Mouse (Mus musculus) megakaryocyte-erythroid progenitor cell, adult 5-6 weeks (primary cell): ENCODE data around the gene Pfn2. TPM values are rescaled to one million over a fixed set of nuclear protein-coding genes. Genes with fewer than 3 reads are reported as not detected.
A peak's percentile ranks its signal among the peaks of the same experiment; 100 is the strongest.
"Not testable (repeated sequence)": the region's sequence is repeated elsewhere in the genome, so short reads cannot be mapped to it uniquely, and the experiment has no call there.

ENCODE experiments used
- ATAC-seq: replicated peaks from 2 replicates; pipeline ENCODE4 v1.8.0; 2016; ENCODE audit warnings: mild to moderate bottlenecking, inconsistent platforms; ENCODE audit not compliant: severe bottlenecking, poor library complexity, low FRiP score, low TSS enrichment
- total RNA-seq, 2 experiments: library from RNA; stranded (forward) in 1 of 2; stranded (reverse) in 1 of 2; fragments of 200-1000, 215-1000 nt in 1 of 2; fragments of >200 nt in 1 of 2; fragmentation: Nextera tagmentation in 1 of 2; gene quantifications; 2 replicates each; pipeline ENCODE4 v1.2.3; 2014 to 2017

The Pfn2 gene
- not detected in 2 replicates for total RNA-seq (2014; fragmentation: Nextera tagmentation)
- total RNA-seq (2017): 1.1 and 3.2 TPM in 2 replicates

GRCm38 (mm10) chr3:57847760-57848185, at the start of gene Pfn2:
Gene Pfn2, minus strand, starts transcription at chr3:57848079.
- peak; percentile 45 for ATAC-seq

DNA sequence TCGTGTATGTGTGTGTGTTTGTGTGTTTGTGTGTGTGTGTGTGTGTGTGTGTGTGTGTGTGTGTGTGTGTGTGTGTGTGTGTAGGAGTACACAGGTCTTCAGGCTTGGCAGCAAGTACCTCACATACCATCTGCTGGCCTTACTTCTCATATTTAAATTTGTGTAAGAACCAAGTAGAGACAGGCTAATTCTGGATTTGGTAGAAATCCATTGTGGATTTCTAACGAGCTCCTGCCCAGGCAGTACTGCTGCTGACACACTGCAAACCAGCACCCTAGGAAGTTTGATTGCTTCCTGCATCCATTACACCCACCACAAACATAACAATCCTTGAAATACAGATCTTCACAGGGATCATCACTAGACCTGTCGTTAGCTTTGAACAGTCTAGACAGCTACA, 35.1 kb upstream of the Pfn2 start:
- ATAC-seq: no peak

DNA sequence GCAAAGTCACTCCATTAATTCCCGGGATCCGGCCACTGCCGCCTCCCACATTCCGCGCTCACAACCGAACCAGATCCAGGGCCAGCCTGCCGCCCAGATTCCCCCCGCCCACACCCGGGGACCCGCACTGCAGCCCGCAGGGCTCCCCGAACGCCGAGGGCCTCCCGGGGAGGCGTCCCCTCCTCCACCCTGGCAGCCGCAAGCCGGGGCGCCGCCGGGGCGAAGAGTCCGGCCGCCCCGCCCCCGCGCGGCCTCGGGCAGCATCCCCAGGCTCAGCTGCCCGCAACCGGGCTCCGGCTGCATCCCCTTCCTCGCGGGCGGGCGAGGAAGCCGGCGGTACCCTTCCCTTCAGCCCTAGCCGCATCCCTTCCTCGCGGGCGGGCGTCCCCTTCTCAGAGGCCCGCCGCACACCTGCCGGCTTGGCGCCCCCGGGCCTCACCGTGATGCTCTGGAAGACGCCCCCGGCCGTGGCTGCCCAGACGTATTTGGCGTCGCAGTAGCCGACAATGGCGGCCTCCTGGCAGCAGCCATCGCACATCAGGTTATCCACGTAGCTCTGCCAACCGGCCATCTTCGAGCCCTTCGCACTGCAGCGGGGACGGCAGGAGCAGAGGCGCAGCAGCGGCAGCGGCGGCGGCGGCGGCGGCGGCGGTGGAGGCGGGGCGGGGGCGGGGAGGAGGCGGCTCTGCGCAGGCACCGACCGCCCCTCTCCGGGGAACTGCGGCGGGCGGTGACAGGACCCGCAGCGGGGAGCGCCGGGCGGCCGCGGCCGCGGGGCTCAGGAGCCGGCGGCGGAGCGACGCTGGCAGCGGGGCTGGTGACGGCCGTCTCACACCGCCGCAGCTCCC, 743 bp downstream of the Pfn2 start:
- ATAC-seq: peak; percentile 80

- no peak for ATAC-seq
These were observed 1.3 kb downstream of the Pfn2 start for GRCm38 (mm10) chr3:57846662-57846911.

GRCm38 (mm10) chr3:57845786-57846661, 1.9 kb downstream of the Pfn2 start:
- ATAC-seq: no peak

GRCm38 (mm10) chr3:57843775-57844174, 4.1 kb downstream of the Pfn2 start:
- ATAC-seq: no peak

DNA sequence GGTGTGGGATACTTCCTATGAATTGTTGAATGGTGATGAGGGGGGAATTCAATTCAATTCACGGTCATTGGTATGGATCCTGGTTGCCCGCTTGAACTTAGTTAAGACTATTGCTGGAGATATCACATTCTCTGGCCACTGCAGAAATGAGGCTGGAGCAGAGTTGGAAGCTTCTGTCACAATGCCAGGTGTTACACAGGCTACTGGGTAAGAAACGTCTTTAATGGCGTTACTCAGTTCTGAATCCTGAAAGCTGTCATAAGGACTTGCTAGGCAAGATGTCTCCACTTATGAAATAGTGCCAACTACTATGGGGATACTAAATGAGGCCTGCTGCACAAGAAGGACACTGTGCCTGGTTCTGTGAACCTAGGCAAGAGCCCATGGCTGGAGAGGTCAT, 11.0 kb downstream of the Pfn2 start:
- ATAC-seq: no peak

DNA sequence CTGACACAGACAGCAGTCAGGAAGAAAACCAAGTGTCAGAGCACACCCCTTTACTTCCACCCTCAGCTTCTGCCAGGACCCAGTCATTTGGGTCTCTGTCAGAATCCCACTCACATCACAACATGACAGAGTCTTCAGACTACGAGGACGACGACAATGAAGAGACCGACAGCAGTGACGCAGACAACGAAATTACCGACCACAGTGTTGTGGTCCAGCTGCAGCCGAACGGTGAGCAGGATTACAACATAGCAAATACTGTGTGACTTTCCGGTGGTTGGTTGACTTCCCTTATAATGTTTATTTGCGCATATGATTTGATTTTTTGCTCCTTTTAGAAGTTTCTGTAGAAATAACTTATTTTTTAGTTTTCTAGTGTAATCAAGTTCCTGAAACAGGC, 14.3 kb downstream of the Pfn2 start:
- no peak for ATAC-seq

- ATAC-seq: no peak
These were observed 22.0 kb downstream of the Pfn2 start for GRCm38 (mm10) chr3:57825866-57826265.

- peak; percentile 67; the same call in 1 of the 2 replicates for ATAC-seq
These were observed 32.4 kb downstream of the Pfn2 start for GRCm38 (mm10) chr3:57815447-57815846.

DNA sequence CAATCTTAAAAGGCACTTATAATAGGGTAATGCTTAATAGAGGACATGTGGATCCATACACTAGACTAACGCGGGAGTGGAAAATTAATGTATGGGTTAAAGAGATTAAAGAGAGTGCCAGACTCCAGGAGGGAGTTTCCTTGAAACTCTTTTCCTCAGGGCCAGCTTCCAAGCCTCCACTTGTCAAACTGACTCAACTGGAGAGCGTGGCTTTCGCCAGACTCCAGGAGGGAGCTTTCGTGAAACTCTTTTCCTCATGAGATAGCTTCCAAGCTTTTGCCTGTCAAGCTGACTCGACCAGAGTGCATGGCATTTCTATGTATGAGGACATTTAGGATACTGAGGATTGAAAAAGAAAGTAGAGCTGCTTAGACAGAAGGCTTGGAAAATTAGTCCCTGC, 52.8 kb downstream of the Pfn2 start:
- not testable (repeated sequence) for ATAC-seq

Other genes with a start within 250 kb of the Pfn2 start
- gene Commd2, start 196.4 kb downstream of the Pfn2 start, total RNA-seq (2014; fragmentation: Nextera tagmentation): 25.8 and 45.8 TPM in 2 replicates
- gene Commd2, start 196.4 kb downstream of the Pfn2 start, total RNA-seq (2017): 14.6 and 14.9 TPM in 2 replicates
- not detected in 2 replicates for gene Ankub1, start 155.3 kb downstream of the Pfn2 start, total RNA-seq (2014; fragmentation: Nextera tagmentation)
- gene Ankub1, start 155.3 kb downstream of the Pfn2 start, total RNA-seq (2017): not detected in 2 replicates
- gene Rnf13, start 112.0 kb downstream of the Pfn2 start, total RNA-seq (2014; fragmentation: Nextera tagmentation): 6.4 and 10.6 TPM in 2 replicates
- gene Rnf13, start 112.0 kb downstream of the Pfn2 start, total RNA-seq (2017): 12.2 and 23.0 TPM in 2 replicates